Mouse (Mus musculus) olfactory bulb, adult 2 months (tissue): Measurements from ENCODE around the gene Lrmp.

Experiments
- CTCF ChIP-seq: fragments of 200-500 bp; IDR thresholded peaks from 2 replicates; pipeline ENCODE4 v1.5.1; 2012; ENCODE audit warnings: low read depth, mild to moderate bottlenecking, low read length, moderate library complexity; ENCODE audit not compliant: insufficient read depth
- POLR2A ChIP-seq: fragments of 200-500 bp; IDR thresholded peaks from 2 replicates; pipeline ENCODE4 v1.6.1; 2012; ENCODE audit warnings: mild to moderate bottlenecking, low read depth, low read length, moderate library complexity; ENCODE audit not compliant: insufficient read depth

DNA sequence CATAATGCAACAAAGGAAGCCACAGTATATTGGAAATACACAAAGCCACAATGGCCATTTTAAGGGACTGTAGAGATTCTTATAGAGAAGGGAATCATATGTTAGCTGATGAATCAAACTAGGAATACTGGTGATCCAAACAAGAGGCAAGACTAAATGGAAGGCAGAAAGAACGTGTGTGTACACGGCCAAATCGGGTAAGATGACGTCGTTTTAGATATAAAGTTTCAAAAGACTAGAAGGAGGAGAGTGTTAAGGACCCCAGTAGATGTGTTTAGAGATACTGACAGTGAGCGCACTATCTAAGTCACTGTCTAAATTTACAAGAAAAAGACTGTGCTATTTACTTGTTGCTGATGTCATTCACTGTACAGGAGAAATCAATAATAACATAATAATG lies 108.8 kb downstream of the Lrmp start:
- no peak for TF ChIP-seq CTCF
- TF ChIP-seq POLR2A = no peak
